Mouse (Mus musculus): ENCODE results near the gene Gm11397. TPM values are rescaled to one million over a fixed set of nuclear protein-coding genes. Genes with fewer than 3 reads are reported as not detected.
"Not testable (repeated sequence)": the region's sequence is repeated elsewhere in the genome, so short reads cannot be mapped to it uniquely, and the experiment has no call there.

Gene Gm11397
- not detected for total RNA-seq (2021)
- long read RNA-seq, experiment 1 = 0 reads
- long read RNA-seq, experiment 2 = 0 reads

DNA sequence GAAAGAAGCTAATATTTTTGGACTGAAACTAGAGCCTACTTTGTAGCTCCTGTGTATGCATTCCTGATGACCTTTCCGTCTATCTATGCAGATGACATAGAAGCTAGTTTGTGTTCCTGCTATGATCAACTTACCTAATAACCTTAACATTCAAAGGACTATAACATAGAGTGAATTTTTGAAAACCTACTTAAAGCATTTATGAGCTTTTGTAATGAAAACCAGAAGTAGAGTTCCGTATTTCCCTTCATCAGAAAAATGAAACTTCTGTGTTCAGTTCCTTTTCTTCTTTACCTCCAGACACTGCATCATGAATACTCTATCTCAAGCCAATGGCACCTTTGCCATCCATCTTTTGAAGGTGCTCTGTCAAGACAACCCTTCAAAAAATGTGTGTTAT, at the start of gene Gm11397:
Gene Gm11397 (plus strand): TSS at position 301 of the 400 bp plus-strand sequence.
- DNase-seq (ENCODE audit: low spot score in 2 of 2) = not testable (repeated sequence)

GRCm38 (mm10) chr13:33356666-33357065, 38.9 kb upstream of the Gm11397 start:
- not testable (repeated sequence) for DNase-seq (ENCODE audit: low spot score in 2 of 2)

DNA sequence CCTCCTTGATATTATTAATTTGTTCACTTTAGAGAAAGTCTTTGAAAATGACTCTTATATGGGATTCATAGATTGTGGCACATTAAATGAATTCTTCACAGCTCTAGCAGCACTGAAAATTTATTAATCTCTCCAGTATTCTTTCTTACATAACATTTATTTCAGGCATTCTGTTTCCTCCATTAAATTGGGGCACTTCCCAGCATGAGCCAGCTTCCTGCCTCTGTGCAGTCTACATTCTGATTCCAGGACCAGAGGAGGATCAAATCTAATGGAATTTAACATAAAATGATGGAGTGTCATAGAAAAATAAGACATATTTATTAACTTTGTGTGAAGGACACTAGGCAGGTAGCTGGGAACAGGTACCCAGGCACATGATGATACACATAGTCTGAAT, 37.2 kb downstream of the Gm11397 start:
- not testable (repeated sequence) for DNase-seq (ENCODE audit: low spot score in 2 of 2)

Other genes starting within 250 kb of the Gm11397 start
- gene Serpinb9c, start 236.0 kb upstream of the Gm11397 start, total RNA-seq (2021) = not detected
- gene Serpinb9d, start 202.8 kb upstream of the Gm11397 start, total RNA-seq (2021) = not detected
- not detected for gene Serpinb9e, start 146.1 kb upstream of the Gm11397 start, total RNA-seq (2021)
- not detected for gene Serpinb9f, start 71.7 kb upstream of the Gm11397 start, total RNA-seq (2021)
- gene Serpinb9g, start 89.0 kb downstream of the Gm11397 start, total RNA-seq (2021) = not detected